In the genomic region with DNA sequence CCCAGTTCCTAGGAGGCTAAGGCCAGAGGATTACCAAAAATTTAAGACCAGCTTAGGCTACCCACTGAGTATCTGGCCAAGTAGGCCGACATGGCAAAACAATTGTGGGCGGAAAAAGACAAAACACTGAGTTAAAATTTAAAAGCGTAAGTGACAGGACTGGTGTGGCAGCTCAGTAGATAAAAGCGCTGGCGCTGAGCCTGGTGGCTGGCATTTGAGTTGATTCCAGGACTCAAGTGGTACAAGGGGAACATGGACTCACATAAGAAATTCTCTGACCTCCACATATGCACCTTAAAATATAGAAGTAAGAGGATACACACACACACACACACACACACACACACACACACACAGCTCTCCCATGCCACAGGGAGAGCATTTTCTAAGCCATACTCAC, we compare ENCODE assay signal across 17 mouse cellular contexts. TPM values are rescaled to one million over a fixed set of nuclear protein-coding genes. Genes with fewer than 3 reads are reported as not detected.
DNase-seq lines count a peak whose midpoint lies in the region; TF ChIP-seq lines count a peak whose summit lies in the region.
"Had no signal": no experiment of that assay in that cellular context is flagged by ENCODE, and none has a peak within 500 bp of the region (broad histone marks: within the 10 kb centered on the region; RNA-seq: fewer than 3 reads in every experiment).

No protein-coding gene starts in this region.

- DNase-seq in adipocyte (ENCODE audit: low spot score), result peak; percentile 22
- peak; percentile 20 for DNase-seq in brain, embryonic 14.5 days (ENCODE audit: low read depth)
- DNase-seq in heart, postnatal 36 days, result peak; percentile 41 to 44
- DNase-seq in lung, postnatal 10 days, result peak; percentile 40
- no peak for DNase-seq in gastrocnemius, adult 18-20 months (ENCODE audit: low spot score)
- DNase-seq in right cerebral cortex, adult 18-20 months, result no peak
- no peak for DNase-seq in layer of hippocampus, postnatal 14 days (ENCODE audit: low spot score in 2 of 2)
- DNase-seq: adrenal gland, adult 8-10 months; cerebellum, adult 9-10 months; kidney, adult 2 months; kidney, postnatal 14 days; thymus, postnatal 36 days had no signal

- no peak for TF ChIP-seq POLR2A in brain, embryonic 14.5 days (IDR thresholded peaks at IDR 0.05; ENCODE audit: borderline replicate concordance, extremely low read depth, insufficient read depth, insufficient read length, poor library complexity, severe bottlenecking)

- intact Hi-C loops in heart, postnatal 36 days (cut with DNase I), result no loop called here

- no peak for TF ChIP-seq CTCF in brain, embryonic 14.5 days (IDR thresholded peaks at IDR 0.05; ENCODE audit: borderline replicate concordance, extremely low read depth, insufficient read depth, insufficient read length)

RNA-seq across cellular contexts. Expression of a gene that starts 42.5 kb away (rescaled TPM):
- polyA plus RNA-seq in brain, embryonic 14.5 days (2012; rRNA removed), result 6.4 and 9.2 TPM in 2 replicates
- total RNA-seq in heart, postnatal 36 days (2021), result 10 to 100 TPM; 27.7 to 29.8 TPM
- total RNA-seq in gastrocnemius, adult 18-20 months (2021), result 10 to 100 TPM in 1 of 2 experiments, 1 to 10 TPM in 1; 9.6 to 14.7 TPM
- 10 to 100 TPM in 1 of 2 experiments, 1 to 10 TPM in 1; 8.2 to 18.9 TPM for total RNA-seq in layer of hippocampus, postnatal 14 days (2021)
- total RNA-seq: common myeloid progenitor, adult 5-6 weeks; granulocyte monocyte progenitor cell, adult 5-6 weeks; megakaryocyte progenitor cell, adult 5-6 weeks had no signal
- polyA plus RNA-seq: inflammation-experienced regulatory T-cells, adult 6 months had no signal

RNA-seq across cellular contexts. Expression of a gene that starts 58.1 kb away (rescaled TPM):
- 0.05 and 0.18 TPM in 2 replicates for polyA plus RNA-seq in brain, embryonic 14.5 days (2012; rRNA removed)
- total RNA-seq in heart, postnatal 36 days (2021), result under 1 TPM; 0.65 to 0.97 TPM
- total RNA-seq in gastrocnemius, adult 18-20 months (2021), result under 1 TPM; 0.23 to 0.26 TPM
- total RNA-seq in layer of hippocampus, postnatal 14 days (2021), result under 1 TPM; 0.36 to 0.62 TPM
- total RNA-seq: common myeloid progenitor, adult 5-6 weeks; granulocyte monocyte progenitor cell, adult 5-6 weeks; megakaryocyte progenitor cell, adult 5-6 weeks had no signal
- polyA plus RNA-seq: neural tube, embryonic 12.5 days had no signal

Comparison
In these comparisons a context has a peak if more than half of its experiments do, and no peak if none do; other contexts are left out.
1. DNase-seq: peak in adipocyte (single experiment), brain, embryonic 14.5 days (single experiment), heart, postnatal 36 days (2 of 2) and lung, postnatal 10 days (single experiment); none in gastrocnemius, adult 18-20 months (single experiment), right cerebral cortex, adult 18-20 months (single experiment) and layer of hippocampus, postnatal 14 days (0 of 2).